Mouse (Mus musculus): Measurements from ENCODE around the gene Adamts5.

The Adamts5 gene

GRCm38 (mm10) chr16:85901581-85901910, at the start of gene Adamts5:
Gene Adamts5 (minus strand): TSS chr16:85901828.
- no peak for DNase-seq (ENCODE audit: low spot score)

GRCm38 (mm10) chr16:85950356-85950755, 48.7 kb upstream of the Adamts5 start:
- DNase-seq (ENCODE audit: low spot score) = no peak

GRCm38 (mm10) chr16:85926004-85926403, 24.4 kb upstream of the Adamts5 start:
- no peak for DNase-seq (ENCODE audit: low spot score)

GRCm38 (mm10) chr16:85922454-85922853, 20.8 kb upstream of the Adamts5 start:
- no peak for DNase-seq (ENCODE audit: low spot score)

- no peak for DNase-seq (ENCODE audit: low spot score)
Measured at GRCm38 (mm10) chr16:85920122-85920521, 18.5 kb upstream of the Adamts5 start.

GRCm38 (mm10) chr16:85900702-85901580, 687 bp downstream of the Adamts5 start:
- DNase-seq (ENCODE audit: low spot score) = peak; percentile 29

- DNase-seq (ENCODE audit: low spot score) = peak; percentile 24
Measured at GRCm38 (mm10) chr16:85899790-85900587, 1.6 kb downstream of the Adamts5 start.

GRCm38 (mm10) chr16:85899301-85899721, 2.3 kb downstream of the Adamts5 start:
- DNase-seq (ENCODE audit: low spot score) = peak; percentile 25

GRCm38 (mm10) chr16:85898816-85899215, 2.8 kb downstream of the Adamts5 start:
- DNase-seq (ENCODE audit: low spot score) = no peak

- DNase-seq (ENCODE audit: low spot score) = no peak
Measured at GRCm38 (mm10) chr16:85898391-85898790, 3.2 kb downstream of the Adamts5 start.

- no peak for DNase-seq (ENCODE audit: low spot score)
Measured at GRCm38 (mm10) chr16:85897854-85898253, 3.8 kb downstream of the Adamts5 start.

GRCm38 (mm10) chr16:85895948-85896347, 5.7 kb downstream of the Adamts5 start:
- DNase-seq (ENCODE audit: low spot score) = no peak

- no peak for DNase-seq (ENCODE audit: low spot score)
Measured at GRCm38 (mm10) chr16:85889778-85890177, 11.8 kb downstream of the Adamts5 start.

- DNase-seq (ENCODE audit: low spot score) = no peak
Measured at GRCm38 (mm10) chr16:85887289-85888051, 14.2 kb downstream of the Adamts5 start.

- no peak for DNase-seq (ENCODE audit: low spot score)
Measured at GRCm38 (mm10) chr16:85879075-85879474, 22.6 kb downstream of the Adamts5 start.

- no peak for DNase-seq (ENCODE audit: low spot score)
Measured at GRCm38 (mm10) chr16:85874141-85874540, 27.5 kb downstream of the Adamts5 start.

- DNase-seq (ENCODE audit: low spot score) = no peak
Measured at GRCm38 (mm10) chr16:85871971-85872370, 29.7 kb downstream of the Adamts5 start.

- no peak for DNase-seq (ENCODE audit: low spot score)
Measured at GRCm38 (mm10) chr16:85871248-85871647, 30.4 kb downstream of the Adamts5 start.

GRCm38 (mm10) chr16:85864691-85865389, 36.8 kb downstream of the Adamts5 start:
- no peak for DNase-seq (ENCODE audit: low spot score)

- DNase-seq (ENCODE audit: low spot score) = no peak
Measured at GRCm38 (mm10) chr16:85854505-85854904, 47.1 kb downstream of the Adamts5 start.

GRCm38 (mm10) chr16:85827066-85827465, 74.6 kb downstream of the Adamts5 start:
- DNase-seq (ENCODE audit: low spot score) = no peak
